Mouse (Mus musculus) olfactory bulb, adult 2 months (tissue): ENCODE data around the gene Mrpl4.

ENCODE experiments used
- CTCF ChIP-seq: fragments of 200-500 bp; IDR thresholded peaks from 2 replicates; pipeline ENCODE4 v1.5.1; 2012; ENCODE audit warnings: low read depth, mild to moderate bottlenecking, low read length, moderate library complexity; ENCODE audit not compliant: insufficient read depth
- POLR2A ChIP-seq: fragments of 200-500 bp; IDR thresholded peaks from 2 replicates; pipeline ENCODE4 v1.6.1; 2012; ENCODE audit warnings: mild to moderate bottlenecking, low read depth, low read length, moderate library complexity; ENCODE audit not compliant: insufficient read depth

DNA sequence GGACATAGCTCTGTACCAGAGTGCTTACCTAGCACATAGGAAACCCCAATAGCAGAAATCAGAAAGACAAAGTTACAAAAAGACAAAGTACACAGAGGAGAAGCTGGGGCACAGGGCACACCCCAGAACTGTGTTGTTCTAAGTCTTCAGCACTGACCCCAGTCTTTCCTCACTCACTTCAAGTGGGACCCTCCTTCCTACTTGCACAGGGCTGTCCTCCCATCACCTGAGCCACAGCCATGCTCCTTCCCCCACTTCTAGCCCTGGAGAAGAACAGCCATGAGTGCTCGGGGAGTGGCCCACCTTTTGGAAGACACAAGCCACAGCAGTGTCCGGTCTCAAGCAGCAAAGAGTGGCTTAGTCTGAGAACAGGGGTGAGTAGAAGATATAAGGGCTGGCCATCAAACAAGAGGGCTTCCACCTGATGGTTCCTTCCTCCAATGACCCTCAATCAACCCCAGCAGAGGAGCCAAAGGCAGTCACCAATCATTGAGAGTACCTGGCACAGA is 43.1 kb upstream of the Mrpl4 start, which contains the start of gene Dnmt1:
- TF ChIP-seq CTCF (no peak), POLR2A (no peak)
